Comparison of ENCODE assay signal across 19 mouse cellular contexts in genomic region chr14:46419269-46419668, GRCm38 (mm10). TPM values are rescaled to one million over a fixed set of nuclear protein-coding genes. Genes with fewer than 3 reads are reported as not detected.
DNase-seq lines count a peak whose midpoint lies in the region; ATAC-seq lines count a peak whose summit lies in the region.
"Had no signal": no experiment of that assay in that cellular context is flagged by ENCODE, and none has a peak within 500 bp of the region (broad histone marks: within the 10 kb centered on the region; RNA-seq: fewer than 3 reads in every experiment).

No protein-coding gene starts in this region.

- DNase-seq in adrenal gland, postnatal 14 days = peak; percentile 10
- DNase-seq in adrenal gland, adult 18-20 months (ENCODE audit: low spot score in 2 of 2) = no peak
- DNase-seq in neural tube, embryonic 10.5 days (ENCODE audit: extremely low spot score, low spot score) = no peak
- DNase-seq in kidney, postnatal 10 days = peak; percentile 14
- no peak for DNase-seq in spleen, postnatal 10 days (ENCODE audit: low spot score in 2 of 2)
- DNase-seq in cerebellum, postnatal 36 days = no peak
- DNase-seq in gastrocnemius, postnatal 36 days = no peak
- DNase-seq: cerebellum, adult 8-10 months; heart, postnatal 10 days; lung, embryonic 14.5 days had no signal

- H3K36me3 ChIP-seq in neural tube, embryonic 15.5 days = no peaks in the 10 kb centered on the region
- H3K36me3 ChIP-seq: G1E; limb, embryonic 15.5 days had no signal

- no peak overlapping the region for H3K4me3 ChIP-seq in neural tube, embryonic 15.5 days (replicated peaks)
- H3K4me3 ChIP-seq: limb, embryonic 15.5 days had no signal

- no peaks in the 10 kb centered on the region for H3K9me3 ChIP-seq in neural tube, embryonic 15.5 days (replicated peaks)
- H3K9me3 ChIP-seq: G1E; limb, embryonic 15.5 days had no signal

- H3K4me2 ChIP-seq in neural tube, embryonic 15.5 days = no peak overlapping the region
- H3K4me2 ChIP-seq: limb, embryonic 15.5 days; lung, embryonic 14.5 days had no signal

- WGBS in neural tube, embryonic 15.5 days = 52% methylated on average over 11 of the region's 11 CpGs

- no peak overlapping the region for H3K27ac ChIP-seq in neural tube, embryonic 15.5 days (replicated peaks)
- H3K27ac ChIP-seq: hindbrain, postnatal 0 days; limb, embryonic 15.5 days had no signal

- no peak overlapping the region for H3K9ac ChIP-seq in neural tube, embryonic 15.5 days (replicated peaks)
- H3K9ac ChIP-seq: limb, embryonic 15.5 days; lung, embryonic 14.5 days had no signal

- intact Hi-C loops in gastrocnemius, postnatal 36 days (cut with DNase I) = no loop called here

- peak; percentile 47; the same call in 1 of the 2 replicates for ATAC-seq in neural tube, embryonic 15.5 days (ENCODE audit: low FRiP score)

- H3K27me3 ChIP-seq in neural tube, embryonic 15.5 days (replicated peaks) = no peaks in the 10 kb centered on the region
- H3K27me3 ChIP-seq: limb, embryonic 15.5 days had no signal

- no peaks in the 10 kb centered on the region for H3K4me1 ChIP-seq in neural tube, embryonic 15.5 days

RNA-seq across cellular contexts. Expression of gene Bmp4, which starts 28.8 kb away (rescaled TPM):
- total RNA-seq in adrenal gland, postnatal 14 days (2021) = 6.2 and 9.4 TPM in 2 replicates
- total RNA-seq in adrenal gland, adult 18-20 months (2021) = 10 to 100 TPM in 1 of 2 experiments, 1 to 10 TPM in 1; 7.4 to 16.3 TPM
- 5.2 and 9.9 TPM in 2 replicates for polyA plus RNA-seq in neural tube, embryonic 15.5 days (2015; fragmentation: Nextera tagmentation; extraction: Ambion mirVana)
- 1 to 10 TPM; 6.7 to 8.9 TPM for total RNA-seq in gastrocnemius, postnatal 36 days (2021)
- total RNA-seq: megakaryocyte progenitor cell, adult 5-6 weeks had no signal
- polyA plus RNA-seq: G1E had no signal

RNA-seq across cellular contexts. Expression of gene Gm15217, which starts 40.1 kb away (rescaled TPM):
- total RNA-seq in adrenal gland, postnatal 14 days (2021) = not detected in 2 replicates
- total RNA-seq in adrenal gland, adult 18-20 months (2021) = not detected
- polyA plus RNA-seq in neural tube, embryonic 15.5 days (2015; fragmentation: Nextera tagmentation; extraction: Ambion mirVana) = not detected in 2 replicates
- total RNA-seq in gastrocnemius, postnatal 36 days (2021) = not detected
- total RNA-seq: G1E; gastrocnemius, adult 18-20 months; heart, adult 8-10 months; heart, postnatal 10 days; hindbrain, postnatal 0 days; left cerebral cortex, postnatal 10 days; megakaryocyte progenitor cell, adult 5-6 weeks had no signal
- polyA plus RNA-seq: G1E; hindbrain, postnatal 0 days; thymus, postnatal 0 days had no signal

Comparison
In these comparisons a context has a peak if more than half of its experiments do, and no peak if none do; other contexts are left out.
1. DNase-seq: peak in adrenal gland, postnatal 14 days (single experiment) and kidney, postnatal 10 days (single experiment); none in adrenal gland, adult 18-20 months (0 of 2), neural tube, embryonic 10.5 days (single experiment), spleen, postnatal 10 days (0 of 2), cerebellum, postnatal 36 days (0 of 2) and gastrocnemius, postnatal 36 days (0 of 2).